Mouse (Mus musculus): ENCODE results near the gene Car8.
"Not testable (repeated sequence)": the region's sequence is repeated elsewhere in the genome, so short reads cannot be mapped to it uniquely, and the experiment has no call there.

Car8 gene

GRCm38 (mm10) chr4:8201631-8202030 is 37.2 kb downstream of the Car8 start:
- DNase-seq, result no peak

- DNase-seq, result peak; percentile 26
Measured at GRCm38 (mm10) chr4:8200081-8200480, 38.8 kb downstream of the Car8 start.

- DNase-seq, result peak; percentile 47
Measured at GRCm38 (mm10) chr4:8198033-8198432, 40.8 kb downstream of the Car8 start.

- no peak for DNase-seq
Measured at GRCm38 (mm10) chr4:8190441-8190840, 48.4 kb downstream of the Car8 start.

GRCm38 (mm10) chr4:8186921-8187687 is 51.7 kb downstream of the Car8 start:
- no peak for DNase-seq

GRCm38 (mm10) chr4:8180576-8180975 is 58.3 kb downstream of the Car8 start:
- no peak for DNase-seq

GRCm38 (mm10) chr4:8154589-8155198 is 84.1 kb downstream of the Car8 start:
- no peak for DNase-seq

GRCm38 (mm10) chr4:8153926-8154325 is 84.9 kb downstream of the Car8 start:
- DNase-seq, result not testable (repeated sequence)

- DNase-seq, result no peak
Measured at GRCm38 (mm10) chr4:8137403-8137802, 101.4 kb downstream of the Car8 start.

- no peak for DNase-seq
Measured at GRCm38 (mm10) chr4:8132024-8132423, 106.8 kb downstream of the Car8 start.

- peak; percentile 38 for DNase-seq
Measured at GRCm38 (mm10) chr4:8113558-8113957, 125.3 kb downstream of the Car8 start.

- no peak for DNase-seq
Measured at GRCm38 (mm10) chr4:8111891-8112290, 127.0 kb downstream of the Car8 start.

- DNase-seq, result no peak
Measured at GRCm38 (mm10) chr4:8109906-8110567, 128.8 kb downstream of the Car8 start.

GRCm38 (mm10) chr4:8101466-8101865 is 137.4 kb downstream of the Car8 start:
- no peak for DNase-seq

- no peak for DNase-seq
Measured at GRCm38 (mm10) chr4:8098084-8098483, 140.8 kb downstream of the Car8 start.

GRCm38 (mm10) chr4:8097683-8098082 is 141.2 kb downstream of the Car8 start:
- DNase-seq, result no peak

- DNase-seq, result not testable (repeated sequence)
Measured at GRCm38 (mm10) chr4:8093566-8093965, 145.3 kb downstream of the Car8 start.
